Mouse (Mus musculus) megakaryocyte, embryonic 14.5 days (primary cell): ENCODE results near the gene Ociad1.

ENCODE experiments used
- FLI1 ChIP-seq: IDR thresholded peaks from 2 replicates; pipeline ENCODE4 v1.6.1; 2012; ENCODE audit warnings: low read length, inconsistent platforms, mixed read lengths
- GATA1 ChIP-seq: IDR thresholded peaks from 3 replicates; pipeline ENCODE4 v1.6.1; 2012; ENCODE audit warnings: mixed read lengths, low read length, inconsistent platforms, borderline replicate concordance

GRCm38 (mm10) chr5:73338832-73339163 lies 46.2 kb downstream of the Ociad1 start:
- TF ChIP-seq GATA1 (no peak), FLI1 (no peak)
